Mouse (Mus musculus) erythroblast, embryonic 14.5 days (primary cell): ENCODE measurements around the gene Inf2.

ENCODE experiments used
- GATA1 ChIP-seq: IDR thresholded peaks from 2 replicates; pipeline ENCODE4 v1.6.1; 2012; ENCODE audit warnings: low read length, inconsistent platforms, mixed read lengths
- TAL1 ChIP-seq: IDR thresholded peaks from 3 replicates; pipeline ENCODE4 v1.6.1; 2012; ENCODE audit warnings: low read length, inconsistent platforms, mixed read lengths

GRCm38 (mm10) chr12:112560176-112560797 lies 28.3 kb upstream of the Inf2 start:
- TF ChIP-seq TAL1: no peak
- TF ChIP-seq GATA1: no peak
